9 mouse cellular contexts compared by ENCODE assay signal in the genomic region with DNA sequence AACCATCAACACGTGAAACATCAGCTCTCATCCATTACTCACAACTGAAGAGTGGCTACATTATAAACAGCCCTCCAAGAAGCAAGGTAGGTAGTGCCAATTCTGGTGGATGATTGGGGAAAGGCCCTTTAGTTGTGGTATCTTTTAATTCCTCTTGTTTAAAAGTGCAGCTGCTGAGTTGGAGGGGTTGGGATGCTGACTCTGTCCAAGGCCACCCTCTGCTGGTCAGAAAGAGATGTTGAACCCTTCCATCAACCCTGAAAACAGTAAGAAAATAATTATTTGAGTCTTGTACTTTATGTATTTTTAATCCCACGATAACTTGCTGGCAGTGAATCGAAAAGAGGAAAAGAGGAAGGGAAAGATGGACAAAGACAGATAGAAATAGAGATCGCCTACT. TPM values are rescaled to one million over a fixed set of nuclear protein-coding genes. Genes with fewer than 3 reads are reported as not detected.
DNase-seq lines count a peak whose midpoint lies in the region; ATAC-seq and TF ChIP-seq lines count a peak whose summit lies in the region.
"Had no signal": no experiment of that assay in that cellular context is flagged by ENCODE, and none has a peak within 500 bp of the region (broad histone marks: within the 10 kb centered on the region; RNA-seq: fewer than 3 reads in every experiment).

No protein-coding gene starts in this region.

- no peak for TF ChIP-seq EP300 in lung, postnatal 0 days (IDR thresholded peaks at IDR 0.05)

- DNase-seq in gastrocnemius, adult 18-20 months (ENCODE audit: low spot score) = peak; percentile 26
- DNase-seq in gastrocnemius, postnatal 25 days = no peak
- peak; percentile 68 for DNase-seq in lung, postnatal 0 days (ENCODE audit: low spot score)
- DNase-seq in lung, postnatal 25 days (ENCODE audit: low spot score) = no peak
- DNase-seq in lung, postnatal 10 days = peak; percentile 29
- DNase-seq in thymus, adult 18-20 months = no peak
- no peak for DNase-seq in right cerebral cortex, postnatal 36 days (ENCODE audit: low spot score in 2 of 2)

- no peak overlapping the region for H3K9ac ChIP-seq in lung, postnatal 0 days (replicated peaks; ENCODE audit: low read depth)
- H3K9ac ChIP-seq: limb, embryonic 13.5 days had no signal

- no peaks in the 10 kb centered on the region for H3K36me3 ChIP-seq in lung, postnatal 0 days (ENCODE audit: insufficient read depth, low read length)
- H3K36me3 ChIP-seq: limb, embryonic 13.5 days had no signal

- H3K4me2 ChIP-seq in lung, postnatal 0 days (replicated peaks; ENCODE audit: low read depth, low read length) = no peak overlapping the region
- H3K4me2 ChIP-seq: limb, embryonic 13.5 days had no signal

- H3K27me3 ChIP-seq in lung, postnatal 0 days (replicated peaks; ENCODE audit: insufficient read depth, low read length) = no peaks in the 10 kb centered on the region

- no peak for TF ChIP-seq POLR2A in cortical plate, adult 2 months (IDR thresholded peaks at IDR 0.05; ENCODE audit: extremely low read depth, insufficient read depth, low read length)

- ATAC-seq in lung, postnatal 0 days = no peak

- peak; percentile 79 for TF ChIP-seq CTCF in lung, postnatal 0 days (IDR thresholded peaks at IDR 0.05)
- TF ChIP-seq CTCF in cortical plate, adult 2 months (IDR thresholded peaks at IDR 0.05; ENCODE audit: extremely low read depth, insufficient read depth, low read length) = peak; percentile 64

- H3K4me1 ChIP-seq in lung, postnatal 0 days (ENCODE audit: insufficient read depth, low read depth, low read length) = no peaks in the 10 kb centered on the region
- no peaks in the 10 kb centered on the region for H3K4me1 ChIP-seq in cortical plate, adult 2 months (ENCODE audit: control insufficient read depth, insufficient read depth, low read length)
- H3K4me1 ChIP-seq: limb, embryonic 13.5 days had no signal

- H3K27ac ChIP-seq in lung, postnatal 0 days (ENCODE audit: low read length) = no peak overlapping the region
- no peak overlapping the region for H3K27ac ChIP-seq in cortical plate, adult 2 months (ENCODE audit: insufficient read depth, low read length)
- H3K27ac ChIP-seq: limb, embryonic 13.5 days had no signal

- 34% methylated on average over 4 of the region's 4 CpGs for WGBS in lung, postnatal 0 days

- no peaks in the 10 kb centered on the region for H3K9me3 ChIP-seq in lung, postnatal 0 days (ENCODE audit: low read length)
- H3K9me3 ChIP-seq: limb, embryonic 13.5 days had no signal

- H3K4me3 ChIP-seq in lung, postnatal 0 days (ENCODE audit: low read depth, low read length) = no peak overlapping the region
- no peak overlapping the region for H3K4me3 ChIP-seq in cortical plate, adult 2 months (ENCODE audit: insufficient read depth, low read length)
- H3K4me3 ChIP-seq: limb, embryonic 13.5 days had no signal

RNA-seq across cellular contexts. Expression of gene Prss23, which starts 53.5 kb away (rescaled TPM):
- total RNA-seq in gastrocnemius, adult 18-20 months (2021) = 10 to 100 TPM; 59.0 to 63.7 TPM
- total RNA-seq in gastrocnemius, postnatal 25 days (2021) = 10 to 100 TPM; 43.0 to 50.5 TPM
- 78.6 and 86.6 TPM in 2 replicates for polyA plus RNA-seq in lung, postnatal 0 days (2015; fragmentation: Nextera tagmentation; extraction: Ambion mirVana)
- polyA plus RNA-seq in cortical plate, adult 2 months (2012; rRNA removed) = 24.7 and 34.8 TPM in 2 replicates

Comparison
In these comparisons a context has a peak if more than half of its experiments do, and no peak if none do; other contexts are left out.
1. DNase-seq: peak in gastrocnemius, adult 18-20 months (single experiment), lung, postnatal 0 days (single experiment) and lung, postnatal 10 days (single experiment); none in gastrocnemius, postnatal 25 days (single experiment), lung, postnatal 25 days (single experiment), thymus, adult 18-20 months (0 of 2) and right cerebral cortex, postnatal 36 days (0 of 2).